Mouse (Mus musculus): Measurements from ENCODE around the gene R3hdm2.

The R3hdm2 gene

GRCm38 (mm10) chr10:127380251-127380691 lies at the start of gene R3hdm2:
Gene R3hdm2, plus strand, starts transcription at chr10:127380327.
- DNase-seq: peak; percentile 95

GRCm38 (mm10) chr10:127332211-127332874 lies 47.8 kb upstream of the R3hdm2 start:
- no peak for DNase-seq

DNA sequence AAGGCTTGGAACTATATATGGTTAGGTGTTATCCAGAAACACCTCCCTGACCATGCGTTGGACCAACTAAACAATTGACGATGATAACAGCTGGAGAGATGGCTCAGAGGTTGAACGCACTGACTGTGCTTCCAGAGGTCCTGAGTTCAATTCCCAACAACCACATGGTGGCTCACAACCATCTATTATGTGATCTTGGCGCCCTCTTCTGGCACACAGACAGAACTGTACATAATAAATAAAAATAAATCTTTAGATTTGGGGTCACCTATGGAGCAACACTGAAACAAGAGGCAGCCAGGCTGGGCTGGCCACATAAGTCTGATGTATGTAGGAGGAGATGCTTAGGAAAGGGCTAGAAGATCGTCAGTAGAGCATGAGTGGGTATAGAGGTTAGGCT lies 47.0 kb upstream of the R3hdm2 start:
- peak; percentile 61 for DNase-seq

GRCm38 (mm10) chr10:127335271-127335670 lies 44.9 kb upstream of the R3hdm2 start:
- DNase-seq: no peak

DNA sequence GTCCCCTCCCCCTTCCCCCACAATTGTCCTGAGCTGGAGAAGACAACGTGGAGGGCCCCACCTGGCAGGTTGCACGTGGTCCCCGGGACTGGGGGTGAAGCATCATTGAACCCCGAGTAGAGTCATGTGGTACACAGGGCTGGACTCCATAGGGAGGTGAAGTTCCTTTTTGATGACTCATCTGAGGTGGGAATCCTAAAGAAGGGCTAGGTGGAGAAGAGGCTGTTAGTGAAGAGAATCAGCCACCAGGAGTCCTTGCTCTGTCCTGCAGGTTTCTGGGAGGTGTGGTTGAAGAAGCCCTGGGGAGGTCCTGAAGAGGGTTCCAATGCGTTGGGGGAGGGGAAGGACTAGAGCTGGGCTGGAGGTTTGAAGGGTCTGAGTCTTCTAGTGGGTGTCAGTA lies 43.2 kb upstream of the R3hdm2 start:
- no peak for DNase-seq

DNA sequence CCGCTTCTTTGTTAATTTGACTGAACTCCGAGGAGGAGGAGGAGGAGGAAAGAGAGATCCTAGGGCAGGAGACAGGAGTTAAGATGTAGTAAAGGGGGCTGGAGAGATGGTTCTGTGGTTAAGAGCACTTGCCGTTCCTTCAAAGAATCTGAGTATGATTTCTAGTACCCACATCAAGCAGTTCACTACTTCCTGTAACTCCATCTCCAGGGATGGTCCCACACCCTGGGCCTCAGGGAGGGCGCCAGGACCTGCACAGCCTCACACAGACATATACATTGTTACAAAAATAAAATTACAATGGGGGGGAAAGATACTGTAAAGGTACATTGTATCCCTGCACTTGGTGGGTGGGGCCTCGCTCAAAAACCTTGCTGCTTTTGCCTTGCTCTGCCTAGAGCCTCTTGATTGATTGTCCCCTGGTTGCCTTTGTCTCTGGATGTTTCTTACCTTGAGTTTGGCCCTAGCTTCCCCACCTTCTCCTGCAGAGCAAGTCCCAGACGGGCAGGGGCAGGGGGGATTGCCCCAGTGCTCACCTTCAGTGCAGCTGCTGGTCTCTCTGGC lies 42.5 kb upstream of the R3hdm2 start:
- no peak for DNase-seq

GRCm38 (mm10) chr10:127338930-127339682 lies 41.0 kb upstream of the R3hdm2 start:
- DNase-seq: peak; percentile 88

- no peak for DNase-seq
Observed at GRCm38 (mm10) chr10:127339683-127340576, 40.2 kb upstream of the R3hdm2 start.

GRCm38 (mm10) chr10:127340577-127341359 lies 39.4 kb upstream of the R3hdm2 start:
- DNase-seq: no peak

DNA sequence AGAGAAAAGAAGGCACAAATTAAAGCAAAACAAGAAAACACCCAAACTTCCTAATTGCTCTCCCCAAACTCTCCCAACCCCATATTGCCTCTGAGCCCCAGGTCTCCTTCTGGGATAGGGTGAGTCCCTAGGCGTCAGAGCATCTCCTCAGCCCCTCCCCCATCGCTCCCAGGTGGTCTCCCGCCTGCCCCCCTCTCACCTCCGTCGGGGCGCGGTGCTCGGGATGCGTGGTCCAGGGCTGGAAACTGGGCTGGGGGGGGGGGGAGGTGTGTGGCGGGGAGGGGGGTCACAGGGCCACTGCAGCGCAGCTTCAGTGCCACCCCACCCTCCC lies 38.8 kb upstream of the R3hdm2 start:
- DNase-seq: no peak

DNA sequence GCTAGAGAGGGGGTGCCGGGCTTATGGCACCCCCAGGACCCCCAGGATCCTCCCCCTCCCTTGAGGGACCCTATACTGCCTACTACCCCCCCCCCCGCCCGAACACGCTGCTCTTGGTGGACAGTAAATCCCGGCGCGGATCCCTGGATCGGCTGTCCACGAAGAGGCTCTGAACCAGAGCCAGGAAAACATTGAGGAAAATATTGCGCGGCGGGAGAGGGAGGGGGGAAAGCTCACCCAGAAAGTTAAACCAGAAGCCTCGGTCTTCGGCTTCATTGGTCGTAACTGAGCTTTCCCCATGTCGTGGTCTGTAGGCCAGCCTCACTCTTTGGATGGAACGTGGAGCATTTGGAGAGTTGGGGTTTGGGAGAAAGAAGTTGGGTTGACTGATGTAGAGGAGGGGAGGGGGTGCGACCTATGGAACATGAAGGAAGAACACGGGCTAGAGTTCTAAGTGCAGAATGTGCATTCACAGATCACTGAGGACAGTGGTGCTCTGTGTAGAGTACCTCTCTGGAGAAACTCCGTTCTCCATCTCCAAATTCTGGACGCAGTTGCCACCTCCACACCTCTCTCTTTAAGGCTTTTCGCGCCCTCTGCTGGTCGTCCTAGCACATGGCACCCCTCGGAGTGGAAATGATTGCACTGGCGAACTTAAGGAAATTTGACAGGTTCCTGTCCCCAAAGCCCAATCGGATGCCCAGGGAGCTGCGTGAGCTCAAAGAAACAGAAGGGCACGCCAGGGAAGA lies 38.1 kb upstream of the R3hdm2 start, which contains the start of gene Gli1:
Gene Gli1 (minus strand): TSS at position 84 of the 749 bp plus-strand sequence.
- DNase-seq: peak; percentile 92

GRCm38 (mm10) chr10:127343029-127343428 lies 37.1 kb upstream of the R3hdm2 start:
- no peak for DNase-seq

DNA sequence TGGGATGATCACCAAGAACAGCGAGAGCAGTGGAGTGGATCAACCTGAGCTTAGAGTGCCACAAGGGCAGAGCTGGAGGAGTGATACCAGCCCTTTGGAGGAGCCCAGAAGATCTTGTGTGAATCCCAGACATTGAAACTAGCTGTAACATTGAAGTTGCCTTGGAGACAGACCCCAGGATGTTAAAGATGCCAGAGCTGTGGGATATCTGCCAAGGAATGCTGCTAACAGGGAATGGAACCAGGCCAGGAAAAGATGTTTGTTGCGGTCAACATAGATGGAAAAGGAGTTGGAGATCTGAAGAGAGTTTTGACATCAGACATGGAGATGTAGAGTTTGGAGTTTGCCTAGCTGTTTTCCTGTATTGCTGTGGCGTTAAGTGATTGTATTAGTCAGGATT lies 34.0 kb upstream of the R3hdm2 start:
- no peak for DNase-seq

- DNase-seq: peak; percentile 70
Observed at GRCm38 (mm10) chr10:127348957-127349356, 31.2 kb upstream of the R3hdm2 start.

DNA sequence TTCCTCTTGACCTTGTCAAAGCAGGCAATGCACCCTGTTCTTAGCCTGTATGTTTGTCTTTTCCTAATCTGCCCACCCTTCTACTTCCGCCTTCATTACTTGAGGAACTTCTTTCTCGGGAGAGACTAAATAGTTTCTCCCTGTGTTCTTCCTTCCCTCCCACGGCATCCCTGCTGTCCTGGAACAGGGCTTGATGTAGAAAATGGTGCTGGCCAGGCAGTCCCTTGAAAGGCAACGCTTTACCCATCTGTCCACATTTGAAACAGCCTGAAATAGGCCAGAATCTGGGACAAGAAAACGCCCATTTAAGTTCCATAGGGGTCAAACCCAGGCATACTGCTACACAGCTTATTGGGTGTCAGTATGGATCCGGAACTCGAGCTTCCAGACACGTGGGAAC lies 30.3 kb upstream of the R3hdm2 start:
- no peak for DNase-seq

DNA sequence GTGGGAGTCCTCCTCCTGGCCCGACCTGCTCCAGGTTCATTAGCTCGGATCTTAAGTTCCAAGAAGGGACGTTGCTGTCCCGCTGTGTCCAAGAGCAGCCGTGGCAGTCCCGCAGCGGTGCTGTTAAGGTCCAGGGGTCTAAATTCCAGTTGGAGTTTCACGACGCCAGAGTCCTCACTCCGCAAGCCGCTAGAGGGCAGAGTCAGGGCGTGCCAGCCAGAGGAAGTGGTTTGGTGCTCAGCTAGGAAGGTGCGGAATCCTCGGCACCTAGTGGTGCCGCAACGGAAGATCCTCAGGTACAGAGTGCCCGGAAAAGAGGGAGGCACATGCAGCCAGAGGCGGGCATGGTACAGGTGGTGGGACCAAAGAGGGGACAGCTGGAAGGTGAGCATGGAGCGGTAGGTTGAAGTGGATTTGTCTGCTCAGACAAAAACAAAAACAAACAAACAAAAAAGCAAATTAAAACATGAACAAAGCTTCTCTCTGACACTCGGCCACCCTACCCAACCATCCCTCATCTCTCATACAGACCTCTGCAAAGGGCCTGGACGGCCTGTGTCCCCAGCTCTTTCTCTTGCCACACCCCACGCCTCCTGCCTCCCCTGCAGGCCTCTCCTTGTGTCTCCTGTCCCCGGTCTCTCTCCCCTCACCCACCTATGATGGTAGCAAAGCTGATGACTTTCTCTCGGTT lies 29.4 kb upstream of the R3hdm2 start:
- DNase-seq: peak; percentile 89

- no peak for DNase-seq
Observed at GRCm38 (mm10) chr10:127351285-127351595, 28.9 kb upstream of the R3hdm2 start.

DNA sequence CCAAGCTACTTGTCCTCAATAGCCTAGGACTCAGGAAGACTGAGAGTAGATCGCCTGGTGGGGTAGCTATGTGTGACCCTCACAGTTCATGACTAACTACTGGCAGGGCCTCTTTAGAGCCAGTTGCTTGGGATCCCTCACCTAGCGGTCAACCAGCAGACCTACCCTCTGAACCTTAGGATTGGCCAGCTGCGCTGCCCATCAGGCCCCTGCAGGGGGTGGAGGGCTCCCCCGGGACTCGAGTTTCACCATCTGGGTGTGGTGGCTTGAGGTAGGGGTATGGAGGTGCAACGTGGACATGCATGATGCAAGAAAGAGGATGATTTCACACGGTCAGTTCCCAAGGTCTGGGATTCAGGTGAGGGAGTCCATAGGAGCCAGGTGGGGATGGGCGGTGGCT lies 28.4 kb upstream of the R3hdm2 start:
- DNase-seq: no peak

DNA sequence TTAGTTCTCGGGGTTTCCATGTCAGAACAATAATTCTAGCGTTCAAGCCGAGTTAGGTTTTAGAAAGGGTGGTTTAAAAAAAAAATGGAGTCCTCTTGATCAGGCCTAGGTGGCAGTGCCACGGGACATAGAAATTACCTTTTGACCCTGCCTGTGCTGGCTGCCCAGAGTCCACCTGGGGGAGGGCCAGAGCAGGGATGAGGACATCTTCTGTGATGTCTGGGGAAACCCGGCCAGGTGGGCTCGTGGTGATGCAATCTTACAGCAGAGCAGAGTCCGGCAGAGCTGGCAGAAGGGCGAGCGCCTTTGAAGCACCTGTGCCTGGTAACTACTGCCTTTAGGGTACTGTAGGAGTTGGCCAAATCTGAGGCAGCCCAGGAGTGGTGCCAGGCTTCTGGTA lies 27.9 kb upstream of the R3hdm2 start:
- DNase-seq: no peak

- no peak for DNase-seq
Observed at GRCm38 (mm10) chr10:127352766-127353165, 27.4 kb upstream of the R3hdm2 start.
